Mouse (Mus musculus) skeletal muscle tissue, adult 2 months (tissue): Measurements from ENCODE around the gene Myg1.
A peak's percentile ranks its signal among the peaks of the same experiment; 100 is the strongest.
"Not testable (repeated sequence)": the region's sequence is repeated elsewhere in the genome, so short reads cannot be mapped to it uniquely, and the experiment has no call there.

ENCODE experiments used
- DNase-seq: peaks from one replicate; pipeline ENCODE4 v3.0.0-alpha.2; 2012; ENCODE audit warnings: low read depth, low spot score

Myg1 gene

GRCm38 (mm10) chr15:102331610-102332015, at the start of gene Myg1:
Myg1 (plus strand) TSS chr15:102331709.
- DNase-seq, result peak; percentile 66

- DNase-seq, result no peak
Observed at GRCm38 (mm10) chr15:102282463-102283292, 48.8 kb upstream of the Myg1 start.

GRCm38 (mm10) chr15:102283648-102284047, 47.9 kb upstream of the Myg1 start:
- DNase-seq, result no peak

- DNase-seq, result no peak
Observed at GRCm38 (mm10) chr15:102287395-102287794, 44.1 kb upstream of the Myg1 start.

GRCm38 (mm10) chr15:102295633-102296367, 35.7 kb upstream of the Myg1 start, which contains the start of gene Espl1:
Espl1 (plus strand) TSS chr15:102296266.
- peak; percentile 80 for DNase-seq

GRCm38 (mm10) chr15:102296368-102297006, 35.0 kb upstream of the Myg1 start:
- no peak for DNase-seq

GRCm38 (mm10) chr15:102302542-102302941, 29.0 kb upstream of the Myg1 start:
- DNase-seq, result no peak

- no peak for DNase-seq
Observed at GRCm38 (mm10) chr15:102308717-102309116, 22.8 kb upstream of the Myg1 start.

- DNase-seq, result no peak
Observed at GRCm38 (mm10) chr15:102310074-102310845, 21.2 kb upstream of the Myg1 start.

GRCm38 (mm10) chr15:102311489-102311888, 20.0 kb upstream of the Myg1 start:
- DNase-seq, result no peak

- peak; percentile 31 for DNase-seq
Observed at GRCm38 (mm10) chr15:102315292-102315691, 16.2 kb upstream of the Myg1 start.

- peak; percentile 40 for DNase-seq
Observed at GRCm38 (mm10) chr15:102316263-102316662, 15.2 kb upstream of the Myg1 start.

- DNase-seq, result no peak
Observed at GRCm38 (mm10) chr15:102324654-102325473, 6.6 kb upstream of the Myg1 start.

- DNase-seq, result peak; percentile 51
Observed at GRCm38 (mm10) chr15:102326022-102326576, 5.4 kb upstream of the Myg1 start, which contains the start of gene Pfdn5. Pfdn5 (plus strand) TSS chr15:102326116.

- no peak for DNase-seq
Observed at GRCm38 (mm10) chr15:102326892-102327291, 4.6 kb upstream of the Myg1 start.

- no peak for DNase-seq
Observed at GRCm38 (mm10) chr15:102335254-102335653, 3.7 kb downstream of the Myg1 start.

- DNase-seq, result not testable (repeated sequence)
Observed at GRCm38 (mm10) chr15:102335925-102336324, 4.4 kb downstream of the Myg1 start.

- no peak for DNase-seq
Observed at GRCm38 (mm10) chr15:102336946-102337345, 5.4 kb downstream of the Myg1 start.

- no peak for DNase-seq
Observed at GRCm38 (mm10) chr15:102339612-102340011, 8.1 kb downstream of the Myg1 start.

GRCm38 (mm10) chr15:102341580-102341979, 10.1 kb downstream of the Myg1 start:
- no peak for DNase-seq
